Mouse (Mus musculus) thymus, adult 2 months (tissue): ENCODE results near the gene Snn.

ENCODE experiments used
- CTCF ChIP-seq: fragments of 200-500 bp; IDR thresholded peaks from 2 replicates; pipeline ENCODE4 v1.5.1; 2012; ENCODE audit warnings: mild to moderate bottlenecking, control low read depth, low read length, moderate library complexity, borderline replicate concordance; ENCODE audit not compliant: control insufficient read depth, poor library complexity, insufficient read depth; ENCODE audit errors: extremely low read depth
- POLR2A ChIP-seq: fragments of 200-500 bp; IDR thresholded peaks from 2 replicates; pipeline ENCODE4 v1.6.1; 2012; ENCODE audit warnings: mild to moderate bottlenecking, low read length, control low read depth, moderate library complexity; ENCODE audit not compliant: control insufficient read depth, poor library complexity, insufficient read depth; ENCODE audit errors: extremely low read depth

- TF ChIP-seq POLR2A = no peak
- no peak for TF ChIP-seq CTCF
Observed at GRCm38 (mm10) chr16:11093717-11094386, 33.1 kb downstream of the Snn start.
